Mouse (Mus musculus): Measurements from ENCODE around the gene Cytl1.

The Cytl1 gene

DNA sequence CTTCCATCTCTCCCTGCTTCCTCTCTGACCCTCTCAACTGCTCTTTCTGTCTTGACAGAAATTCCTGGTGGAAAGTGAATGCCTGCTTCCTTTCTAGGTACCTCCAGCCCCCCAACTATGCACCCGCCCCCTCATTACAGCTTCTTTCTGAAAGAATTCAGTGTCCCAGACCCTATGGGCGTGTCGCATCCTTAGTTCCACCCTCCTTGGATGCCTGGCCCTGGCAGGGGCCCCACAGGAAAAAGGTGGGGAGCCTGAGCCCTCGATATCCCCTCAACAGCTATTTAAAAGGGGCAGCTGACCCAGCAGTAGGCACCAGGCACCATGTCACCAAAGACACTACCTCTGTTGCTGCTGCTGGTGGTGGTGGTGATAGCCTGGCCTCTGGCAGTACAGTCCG, at the start of gene Cytl1:
TSS of gene Cytl1 (plus strand) at position 296 of the 400 bp plus-strand sequence.
- no peak for DNase-seq (ENCODE audit: low read depth, low spot score)

DNA sequence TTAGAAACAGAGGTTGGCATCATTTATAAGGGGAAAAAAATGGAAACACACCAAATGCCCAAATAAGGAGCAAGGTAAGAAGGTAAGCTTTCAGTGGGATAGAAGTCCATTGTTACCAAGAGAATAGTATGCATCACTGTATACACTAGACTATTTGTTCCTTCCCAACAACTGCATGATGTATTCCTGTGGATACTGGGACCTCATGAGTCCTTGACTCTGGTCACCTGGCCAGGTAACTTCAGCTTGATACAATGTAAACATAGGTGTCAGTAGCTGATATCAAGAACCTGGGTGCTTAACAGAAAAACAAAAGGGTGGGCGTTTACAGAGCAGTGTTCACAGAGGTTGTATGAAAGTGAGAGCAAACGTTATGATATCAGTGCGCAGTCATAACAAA, 42.6 kb upstream of the Cytl1 start:
- no peak for DNase-seq (ENCODE audit: low read depth, low spot score)

- DNase-seq (ENCODE audit: low read depth, low spot score) = no peak
Observed at GRCm38 (mm10) chr5:37695773-37696172, 39.5 kb upstream of the Cytl1 start.

GRCm38 (mm10) chr5:37697286-37697685, 38.0 kb upstream of the Cytl1 start:
- no peak for DNase-seq (ENCODE audit: low read depth, low spot score)

DNA sequence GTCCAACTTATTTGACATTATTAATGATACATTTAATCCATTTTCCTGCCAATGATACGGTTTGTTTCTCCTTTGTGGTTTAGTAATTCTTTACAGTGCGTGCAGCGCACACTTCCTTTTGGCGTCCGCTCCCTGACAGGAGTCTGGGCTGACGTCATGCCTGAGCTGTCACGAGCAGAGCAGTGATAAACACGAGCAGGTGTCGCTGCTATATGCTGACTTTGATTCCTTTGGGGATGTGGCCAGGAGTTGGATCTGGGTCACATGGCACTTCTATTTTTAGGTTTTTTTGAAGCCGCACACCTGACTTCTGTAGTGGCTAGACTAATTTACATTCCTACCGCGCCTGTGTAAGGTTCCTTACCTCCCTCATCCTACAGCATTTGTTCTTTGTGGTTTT, 35.6 kb upstream of the Cytl1 start:
- no peak for DNase-seq (ENCODE audit: low read depth, low spot score)

DNA sequence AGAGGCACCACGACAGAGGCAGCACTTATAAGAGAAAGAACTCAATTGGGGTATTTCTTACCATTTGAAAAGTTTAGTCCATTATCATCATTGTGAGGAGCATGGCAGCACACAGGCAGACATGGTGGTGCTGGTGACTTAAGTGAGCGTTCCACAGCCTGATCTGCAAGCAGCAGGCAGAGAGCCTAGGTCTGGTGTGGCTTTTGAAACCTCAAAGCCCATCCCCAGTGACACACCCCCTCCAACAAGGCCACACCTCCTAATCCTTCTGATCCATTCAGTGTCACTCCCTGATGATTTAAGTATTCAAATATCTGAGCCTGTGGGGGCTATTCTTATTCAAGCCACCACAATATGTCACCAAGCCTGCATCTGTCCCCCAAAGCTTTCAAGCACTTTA, 30.4 kb upstream of the Cytl1 start:
- DNase-seq (ENCODE audit: low read depth, low spot score) = no peak

DNA sequence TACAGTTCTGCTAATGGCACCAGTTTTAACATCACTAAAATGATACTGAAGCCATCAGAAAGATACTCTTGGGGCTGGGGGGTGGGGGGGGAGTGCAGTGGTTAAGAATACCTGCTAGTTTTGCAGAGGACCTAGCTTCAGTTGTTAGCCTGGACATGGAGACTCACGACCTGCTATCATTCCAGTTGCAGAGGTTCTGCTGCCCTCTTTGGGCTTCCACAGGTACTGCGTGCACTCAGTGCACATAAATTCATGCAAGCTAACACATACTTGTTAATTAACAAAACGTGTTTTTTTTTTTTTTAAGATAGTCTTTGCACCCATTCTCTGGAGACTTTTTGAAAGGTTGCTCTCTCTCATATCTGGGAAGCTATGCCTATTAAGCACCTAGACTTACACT, 27.2 kb upstream of the Cytl1 start:
- DNase-seq (ENCODE audit: low read depth, low spot score) = no peak

GRCm38 (mm10) chr5:37709257-37709904, 25.9 kb upstream of the Cytl1 start:
- DNase-seq (ENCODE audit: low read depth, low spot score) = no peak

DNA sequence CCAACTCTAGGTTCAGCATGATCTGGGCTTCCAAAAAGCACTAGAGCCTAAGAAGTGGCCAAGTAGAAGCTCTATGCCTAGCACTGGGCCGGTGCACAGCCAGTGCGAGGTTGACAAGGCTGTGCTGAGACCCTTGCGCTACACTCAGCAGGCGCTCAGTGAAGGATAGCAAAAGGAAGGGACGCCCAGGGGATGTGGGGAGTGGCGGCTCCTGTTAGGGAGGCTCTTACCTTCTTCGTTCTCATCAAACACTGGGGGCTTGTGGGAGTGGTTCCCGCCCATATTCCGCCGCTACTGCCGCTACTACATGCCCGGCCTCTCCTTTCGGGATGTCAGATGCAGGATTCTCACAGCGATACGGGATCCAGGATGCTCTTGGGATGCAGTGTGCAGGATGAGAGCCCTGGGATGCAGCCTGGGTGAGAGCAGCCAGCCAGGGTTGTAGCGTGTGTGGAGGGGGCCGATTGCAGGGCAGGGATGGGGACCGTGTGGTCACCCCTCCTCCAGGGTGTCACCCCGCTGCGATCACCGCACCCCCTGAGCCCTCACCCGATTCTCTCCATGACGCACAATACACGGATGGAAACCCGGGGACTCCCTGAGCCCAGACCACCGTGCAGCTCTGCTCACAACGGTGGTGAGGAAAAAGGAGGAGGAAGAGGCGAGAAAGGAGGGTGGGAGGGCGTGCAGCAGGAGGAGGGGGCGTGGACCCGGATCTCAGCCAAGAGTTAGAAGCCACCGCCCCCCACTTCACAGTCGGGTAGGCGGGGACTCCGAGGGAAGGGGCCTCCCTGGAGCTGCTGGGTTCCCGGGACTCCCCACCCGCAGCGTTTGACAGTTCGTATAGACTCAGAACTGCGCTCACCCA, 18.6 kb upstream of the Cytl1 start, which contains the start of gene Stk32b:
TSS of gene Stk32b (minus strand) at position 667 of the 868 bp plus-strand sequence.
- no peak for DNase-seq (ENCODE audit: low read depth, low spot score)

GRCm38 (mm10) chr5:37717384-37717963, 17.8 kb upstream of the Cytl1 start:
- peak; percentile 33 for DNase-seq (ENCODE audit: low read depth, low spot score)

GRCm38 (mm10) chr5:37720670-37721069, 14.6 kb upstream of the Cytl1 start:
- no peak for DNase-seq (ENCODE audit: low read depth, low spot score)

- no peak for DNase-seq (ENCODE audit: low read depth, low spot score)
Observed at GRCm38 (mm10) chr5:37725220-37725886, 10.0 kb upstream of the Cytl1 start.

GRCm38 (mm10) chr5:37730781-37731180, 4.5 kb upstream of the Cytl1 start:
- no peak for DNase-seq (ENCODE audit: low read depth, low spot score)

GRCm38 (mm10) chr5:37736213-37736612, 894 bp downstream of the Cytl1 start:
- no peak for DNase-seq (ENCODE audit: low read depth, low spot score)

DNA sequence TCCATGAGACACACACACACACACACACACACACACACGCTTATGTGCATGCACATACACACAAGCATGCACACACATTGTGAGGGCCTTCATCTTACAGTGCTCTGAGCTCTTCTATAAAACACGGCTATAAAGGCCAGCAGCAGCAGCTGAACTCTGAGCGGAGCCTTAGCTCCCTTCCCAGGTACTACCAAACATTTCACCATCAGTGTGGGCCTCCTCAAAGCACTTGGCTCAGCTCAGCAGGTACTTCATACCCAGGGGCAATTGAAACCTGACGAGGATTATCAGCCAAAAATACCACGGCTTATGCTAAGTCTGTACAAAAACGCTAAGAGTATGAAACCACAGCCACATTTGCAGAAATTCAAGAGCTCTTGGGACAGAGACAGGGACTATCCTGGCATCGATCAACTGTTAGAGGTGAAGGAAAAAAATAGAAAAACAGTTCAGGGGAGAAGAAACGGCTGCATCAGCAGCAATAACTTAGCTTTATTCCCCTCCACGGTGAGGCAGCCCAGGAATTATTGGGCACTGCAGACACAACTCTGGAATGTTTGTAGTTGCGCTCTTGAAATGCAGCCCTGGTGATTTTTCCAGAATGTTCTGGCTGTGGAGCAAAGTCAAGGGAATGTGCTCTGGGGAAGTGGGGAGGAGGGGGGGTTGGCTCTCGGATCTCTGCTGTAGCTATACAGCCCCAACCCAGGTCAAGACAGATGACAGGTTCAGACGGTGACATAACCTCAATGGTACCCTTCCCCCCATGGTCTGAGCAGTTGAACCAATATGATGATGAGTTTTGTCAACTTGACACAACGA, 8.8 kb downstream of the Cytl1 start:
- no peak for DNase-seq (ENCODE audit: low read depth, low spot score)

- DNase-seq (ENCODE audit: low read depth, low spot score) = peak; percentile 49
Observed at GRCm38 (mm10) chr5:37752027-37752967, 17.0 kb downstream of the Cytl1 start.

GRCm38 (mm10) chr5:37753366-37753765, 18.0 kb downstream of the Cytl1 start:
- DNase-seq (ENCODE audit: low read depth, low spot score) = no peak

DNA sequence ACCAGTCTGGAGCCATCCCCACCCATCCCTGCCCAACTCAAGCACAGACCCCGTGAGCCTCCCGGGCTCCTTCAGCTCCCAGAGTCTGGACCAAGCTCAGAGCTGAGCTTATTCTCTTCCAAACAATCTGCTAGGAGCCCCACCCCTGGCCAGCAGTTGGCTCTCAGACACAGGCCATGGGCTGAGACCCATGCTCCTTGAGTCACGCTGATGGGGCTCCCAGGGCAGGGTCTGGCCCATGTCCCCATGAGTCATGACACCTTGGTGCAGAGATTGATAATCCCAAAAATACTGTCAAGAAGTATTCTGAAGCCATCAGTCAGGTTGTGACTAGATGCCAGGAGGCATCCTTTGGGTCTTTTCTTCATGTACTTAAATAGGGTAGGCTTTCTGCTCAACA, 26.7 kb downstream of the Cytl1 start:
- DNase-seq (ENCODE audit: low read depth, low spot score) = no peak

GRCm38 (mm10) chr5:37765851-37766250, 30.5 kb downstream of the Cytl1 start:
- DNase-seq (ENCODE audit: low read depth, low spot score) = no peak

DNA sequence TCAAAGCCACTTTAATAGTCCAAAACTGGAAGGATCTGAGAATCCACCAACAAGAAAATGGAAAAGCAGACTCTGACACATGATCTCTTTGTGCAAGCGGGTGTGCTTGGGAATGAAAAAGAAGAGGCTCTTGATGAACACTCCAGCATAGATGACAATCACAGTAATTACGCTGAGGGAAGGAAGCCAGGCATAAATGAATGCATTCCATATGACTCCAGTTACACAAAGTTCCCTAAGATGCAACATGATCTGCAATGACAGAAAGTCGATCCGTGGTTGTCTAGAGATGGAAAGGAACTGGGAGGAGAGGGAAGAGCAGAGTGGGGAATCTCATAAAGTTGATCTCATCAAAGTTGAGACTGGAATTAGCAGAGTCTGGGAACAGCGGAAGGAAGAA, 31.9 kb downstream of the Cytl1 start:
- no peak for DNase-seq (ENCODE audit: low read depth, low spot score)
